Mouse (Mus musculus) lung, postnatal 0 days (tissue): ENCODE results near the gene Rgs8. TPM values are rescaled to one million over a fixed set of nuclear protein-coding genes. Genes with fewer than 3 reads are reported as not detected.

Source experiments
- ATAC-seq: fragments of 200-750 bp; cut with Nextera tagmentation; 2 replicates; pipeline ENCODE4 v1.8.0; 2017; ENCODE audit warnings: moderate library complexity
- DNase-seq: peaks from one replicate; pipeline ENCODE4 v3.0.0-alpha.2; 2016; ENCODE audit warnings: low spot score
- H3K27ac ChIP-seq: fragments of 300-500 bp; sonication (generic); 2 replicates; pipeline ENCODE4 v1.5.1; 2014; ENCODE audit warnings: antibody characterized with exemption, mild to moderate bottlenecking, low read length, mixed read lengths
- H3K27me3 ChIP-seq: fragments of 300-500 bp; sonication (generic); replicated peaks from 2 replicates; pipeline ENCODE4 v1.6.1; 2014; ENCODE audit warnings: low read length, mixed read lengths; ENCODE audit not compliant: insufficient read depth
- H3K36me3 ChIP-seq: fragments of 300-500 bp; sonication (generic); 2 replicates; pipeline ENCODE4 v1.6.1; 2014; ENCODE audit warnings: low read length, mixed read lengths; ENCODE audit not compliant: insufficient read depth
- H3K4me1 ChIP-seq: fragments of 300-500 bp; sonication (generic); 2 replicates; pipeline ENCODE4 v1.6.1; 2014; ENCODE audit warnings: antibody characterized with exemption, low read depth, low read length, mixed read lengths; ENCODE audit not compliant: insufficient read depth
- H3K4me2 ChIP-seq: fragments of 300-500 bp; sonication (generic); replicated peaks from 2 replicates; pipeline ENCODE4 v1.6.1; 2014; ENCODE audit warnings: low read depth, mild to moderate bottlenecking, low read length, moderate library complexity, mixed read lengths
- H3K4me3 ChIP-seq: fragments of 300-500 bp; sonication (generic); 2 replicates; pipeline ENCODE4 v1.5.1; 2014; ENCODE audit warnings: low read depth, low read length
- H3K9ac ChIP-seq: fragments of 300-500 bp; sonication (generic); replicated peaks from 2 replicates; pipeline ENCODE4 v1.6.1; 2014; ENCODE audit warnings: low read depth, mild to moderate bottlenecking
- H3K9me3 ChIP-seq: fragments of 300-500 bp; sonication (generic); 2 replicates; pipeline ENCODE4 v1.6.1; 2016; ENCODE audit warnings: low read length, mixed read lengths
- CTCF ChIP-seq: IDR thresholded peaks from 2 replicates; pipeline ENCODE4 v1.5.1; 2016; ENCODE audit warnings: antibody characterized with exemption, mild to moderate bottlenecking
- EP300 ChIP-seq: IDR thresholded peaks from 2 replicates; pipeline ENCODE4 v1.6.1; 2016; ENCODE audit warnings: antibody characterized with exemption, mild to moderate bottlenecking, control low read depth
- WGBS: fragments of 180-500 bp; shearing (Covaris S2); extraction: QIAGEN DNeasy Blood & Tissue Kit; methylation state at CpG from one replicate; pipeline ENCODE4 v1.1.7; 2014; 5-methylcytosine and 5-hydroxymethylcytosine counted together
- polyA plus RNA-seq: library from polyadenylated mRNA; unstranded; fragments of >200 nt; fragmentation: Nextera tagmentation; extraction: Ambion mirVana; gene quantifications from 2 replicates; pipeline ENCODE4 v1.2.1, GENCODE M21; 2015

Rgs8 gene
- polyA plus RNA-seq, 1 experiment from 2014 or later: 0.12 TPM

DNA sequence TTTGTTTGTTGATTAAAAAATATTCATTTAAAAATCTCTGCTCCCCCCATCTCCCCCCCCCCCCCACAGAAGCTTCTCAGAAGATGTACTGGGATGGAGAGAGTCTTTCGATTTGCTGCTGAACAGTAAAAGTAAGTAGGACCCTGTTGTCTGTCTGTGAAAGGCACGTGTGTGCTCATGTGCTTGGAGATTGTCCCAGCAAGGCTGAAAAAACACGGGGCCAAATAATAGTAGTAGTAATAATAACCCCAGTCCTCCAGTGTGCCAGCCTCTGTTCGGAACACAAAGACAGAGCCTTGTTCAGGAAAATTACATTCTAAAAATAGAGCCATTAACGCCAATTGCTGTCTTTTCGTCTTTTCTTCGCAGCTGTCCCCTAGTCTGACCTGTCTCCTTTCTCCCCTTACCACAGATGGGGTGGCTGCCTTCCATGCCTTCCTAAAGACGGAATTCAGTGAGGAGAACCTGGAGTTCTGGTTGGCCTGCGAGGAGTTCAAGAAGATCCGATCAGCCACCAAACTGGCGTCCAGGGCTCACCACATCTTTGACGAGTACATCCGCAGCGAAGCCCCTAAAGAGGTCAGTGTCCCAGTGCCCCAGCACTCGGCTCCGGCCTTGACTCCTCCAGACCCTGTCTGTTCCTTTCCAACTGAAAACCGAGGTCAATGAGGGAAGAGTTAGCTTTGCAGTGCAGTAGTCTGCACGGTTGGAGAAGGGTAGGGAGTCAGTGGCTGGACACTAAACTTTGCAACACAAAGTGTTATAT, 88.9 kb downstream of the Rgs8 start:
- no peak overlapping the region for H3K9ac ChIP-seq

GRCm38 (mm10) chr1:153742374-153743155, 89.7 kb downstream of the Rgs8 start:
- 0 out of 2 replicates have a peak, but pooled peaks have one; percentile 7 for ATAC-seq
- Histone ChIP-seq H3K27ac (no peak overlapping the region), H3K9me3 (no peaks in the 10 kb centered on the region), H3K4me3 (no peak overlapping the region), H3K4me1 (peaks cover 6% of the 10 kb centered on the region; the same call in 1 of the 2 replicates), H3K9ac (no peak overlapping the region), H3K36me3 (no peaks in the 10 kb centered on the region), H3K27me3 (no peaks in the 10 kb centered on the region; the same call in 1 of the 2 replicates), H3K4me2 (no peak overlapping the region)
- peak; percentile 69 for DNase-seq
- TF ChIP-seq CTCF (peak; percentile 93), EP300 (no peak)
- 40% methylated on average over 11 of the region's 11 CpGs for WGBS

More for the DNA sequence above, 88.9 kb downstream of the Rgs8 start:
- WGBS: 74% methylated on average over 18 of the region's 18 CpGs
- H3K27ac ChIP-seq: no peak overlapping the region
- no peak for ATAC-seq
- H3K4me2 ChIP-seq: no peak overlapping the region
- no peaks in the 10 kb centered on the region for H3K36me3 ChIP-seq
- no peak for DNase-seq
- TF ChIP-seq CTCF (no peak), EP300 (no peak)
- no peaks in the 10 kb centered on the region; the same call in 1 of the 2 replicates for H3K27me3 ChIP-seq
- peaks cover 6% of the 10 kb centered on the region; the same call in 1 of the 2 replicates for H3K4me1 ChIP-seq
- no peak overlapping the region for H3K4me3 ChIP-seq
- no peaks in the 10 kb centered on the region for H3K9me3 ChIP-seq

GRCm38 (mm10) chr1:153746119-153746670, 93.4 kb downstream of the Rgs8 start:
- Histone ChIP-seq H3K9me3 (no peaks in the 10 kb centered on the region), H3K4me1 (peaks cover 10% of the 10 kb centered on the region; the same call in 1 of the 2 replicates), H3K27me3 (no peaks in the 10 kb centered on the region), H3K4me3 (no peak overlapping the region), H3K4me2 (no peak overlapping the region), H3K36me3 (no peaks in the 10 kb centered on the region), H3K27ac (no peak overlapping the region), H3K9ac (no peak overlapping the region)
- WGBS: 80% methylated on average over 14 of the region's 14 CpGs
- DNase-seq (no peak), ATAC-seq (no peak)
- TF ChIP-seq CTCF (no peak), EP300 (no peak)

DNA sequence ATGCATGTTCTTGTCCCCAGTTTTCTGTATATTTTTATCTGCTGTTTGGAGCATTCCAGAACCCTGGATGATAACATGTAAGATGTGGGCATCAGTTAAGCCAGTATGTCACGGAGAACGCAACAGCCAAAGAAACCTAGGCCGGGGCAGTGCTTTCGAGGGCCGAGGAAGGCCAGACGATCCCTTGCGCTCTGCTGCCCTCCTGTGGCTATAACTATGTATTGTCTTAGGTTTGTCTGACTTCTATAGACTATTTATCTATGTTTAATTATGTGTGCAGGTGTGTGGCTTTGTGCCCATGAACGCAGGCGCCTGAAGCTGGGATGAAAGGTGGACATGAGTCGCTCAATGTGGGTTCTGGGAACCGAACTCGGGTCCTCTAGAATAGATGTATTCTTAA, 93.9 kb downstream of the Rgs8 start:
- ATAC-seq: no peak
- H3K9me3 ChIP-seq: no peaks in the 10 kb centered on the region

DNA sequence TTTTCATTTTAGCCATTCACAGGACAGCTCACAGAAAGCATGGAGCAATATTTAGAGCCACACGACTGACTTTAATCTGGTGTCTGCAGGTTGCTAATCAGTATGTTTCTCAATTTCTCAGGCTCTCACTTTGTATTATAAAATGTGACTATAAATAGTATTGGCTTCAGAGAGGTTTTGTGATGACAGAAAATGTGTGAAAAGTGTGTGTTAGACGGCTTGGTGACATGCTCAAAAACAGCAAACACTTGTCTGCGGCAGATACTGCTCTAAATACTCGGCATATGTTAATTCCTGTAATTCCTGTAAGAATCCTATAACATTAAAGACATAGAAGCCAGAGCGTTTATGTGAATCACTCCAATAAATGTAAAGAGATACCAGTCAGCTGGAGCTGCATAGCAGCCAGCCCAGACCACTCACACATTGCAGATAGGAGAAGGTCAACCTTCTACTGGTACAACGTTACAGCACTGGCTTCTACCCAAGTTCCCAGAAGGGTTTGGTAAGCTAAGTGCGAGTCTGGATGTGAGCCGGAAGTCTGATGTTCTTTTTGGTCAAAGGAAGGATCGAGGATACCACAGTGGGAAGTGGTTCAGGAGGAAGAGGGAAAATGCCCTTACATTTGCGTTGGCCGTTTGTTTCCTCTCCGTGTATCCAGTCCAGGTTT, 95.2 kb downstream of the Rgs8 start:
- H3K27ac ChIP-seq: peak overlapping the region; percentile 86
- no peak overlapping the region for H3K4me3 ChIP-seq
- ATAC-seq (peak; percentile 15; the same call in 1 of the 2 replicates), DNase-seq (peak; percentile 79)
- H3K4me2 ChIP-seq: peak overlapping the region; percentile 65; the same call in 1 of the 2 replicates
- H3K4me1 ChIP-seq: peaks cover 10% of the 10 kb centered on the region; the same call in 1 of the 2 replicates
- no peaks in the 10 kb centered on the region for H3K27me3 ChIP-seq
- TF ChIP-seq EP300 (no peak), CTCF (no peak)
- H3K9me3 ChIP-seq: no peaks in the 10 kb centered on the region
- H3K9ac ChIP-seq: no peak overlapping the region
- no peaks in the 10 kb centered on the region for H3K36me3 ChIP-seq
- 36% methylated on average over 12 of the region's 12 CpGs for WGBS

More for the DNA sequence above, 93.9 kb downstream of the Rgs8 start:
- peak; percentile 87 for DNase-seq
- Histone ChIP-seq H3K36me3 (no peaks in the 10 kb centered on the region), H3K4me1 (peaks cover 10% of the 10 kb centered on the region; the same call in 1 of the 2 replicates), H3K27me3 (no peaks in the 10 kb centered on the region), H3K27ac (no peak overlapping the region), H3K9ac (no peak overlapping the region), H3K4me2 (no peak overlapping the region), H3K4me3 (no peak overlapping the region)
- TF ChIP-seq EP300 (0 out of 2 replicates have a peak, but pooled peaks have one; percentile 9), CTCF (peak; percentile 92)
- 4% methylated on average over 12 of the region's 12 CpGs for WGBS
